Mouse (Mus musculus) left cerebral cortex, postnatal 4 days (tissue): Measurements from ENCODE around the gene Zbtb33. TPM values are rescaled to one million over a fixed set of nuclear protein-coding genes. Genes with fewer than 3 reads are reported as not detected.
A peak's percentile ranks its signal among the peaks of the same experiment; 100 is the strongest.
"Not testable (repeated sequence)": the region's sequence is repeated elsewhere in the genome, so short reads cannot be mapped to it uniquely, and the experiment has no call there.

ENCODE experiments used
- DNase-seq: peaks from one replicate; pipeline ENCODE4 v3.0.0-alpha.2; 2022
- intact Hi-C: fragments of 180-260 bp; cut with DNase I; formaldehyde crosslinking; loops from one replicate; pipeline ENCODE4 v1.15.1; 2025
- total RNA-seq, 2 experiments: library from RNA; stranded (reverse); gene quantifications; 2 replicates each; pipeline ENCODE4 v1.2.3; 2021

Gene Zbtb33
- 10 to 100 TPM; 27.6 to 32.2 TPM for total RNA-seq

GRCm38 (mm10) chrX:38189552-38190457 lies at the start of gene Zbtb33:
Gene Zbtb33 (plus strand): TSS chrX:38189793.
- DNase-seq: peak; percentile 88
- intact Hi-C loops: no loop called here

GRCm38 (mm10) chrX:38159097-38159496 lies 30.5 kb upstream of the Zbtb33 start:
- no peak for DNase-seq
- intact Hi-C loops: no loop called here

- intact Hi-C loops: no loop called here
- no peak for DNase-seq
These were observed 24.3 kb upstream of the Zbtb33 start for GRCm38 (mm10) chrX:38165315-38165714.

- DNase-seq: no peak
- intact Hi-C loops: no loop called here
These were observed 23.5 kb upstream of the Zbtb33 start for GRCm38 (mm10) chrX:38166064-38166463.

GRCm38 (mm10) chrX:38166592-38166991 lies 23.0 kb upstream of the Zbtb33 start:
- intact Hi-C loops: no loop called here

GRCm38 (mm10) chrX:38179891-38180310 lies 9.7 kb upstream of the Zbtb33 start:
- peak; percentile 34 for DNase-seq
- intact Hi-C loops: not testable (repeated sequence)

More at GRCm38 (mm10) chrX:38166592-38166991, 23.0 kb upstream of the Zbtb33 start:
- no peak for DNase-seq

GRCm38 (mm10) chrX:38180656-38181607 lies 8.7 kb upstream of the Zbtb33 start:
- no peak for DNase-seq
- intact Hi-C loops: no loop called here

GRCm38 (mm10) chrX:38181608-38182258 lies 7.9 kb upstream of the Zbtb33 start:
- DNase-seq: peak; percentile 75
- intact Hi-C loops: no loop called here

- DNase-seq: no peak
- intact Hi-C loops: no loop called here
These were observed 4.1 kb upstream of the Zbtb33 start for GRCm38 (mm10) chrX:38185520-38185919.

- intact Hi-C loops: no loop called here
- DNase-seq: no peak
These were observed 818 bp downstream of the Zbtb33 start for GRCm38 (mm10) chrX:38190458-38190764.

GRCm38 (mm10) chrX:38201816-38202215 lies 12.2 kb downstream of the Zbtb33 start:
- intact Hi-C loops: loop anchor here (10.0 kb wide), 1 partner anchor 233 kb away; no protein-coding TSS in a partner anchor
- no peak for DNase-seq

- DNase-seq: no peak
- intact Hi-C loops: loop anchor here (10.0 kb wide), 1 partner anchor 227 kb away; no protein-coding TSS in a partner anchor
These were observed 17.8 kb downstream of the Zbtb33 start for GRCm38 (mm10) chrX:38207392-38207791.

- intact Hi-C loops: no loop called here
These were observed 27.5 kb downstream of the Zbtb33 start for GRCm38 (mm10) chrX:38216986-38217675.

GRCm38 (mm10) chrX:38217676-38217991 lies 28.0 kb downstream of the Zbtb33 start:
- no peak for DNase-seq
- intact Hi-C loops: no loop called here

More at GRCm38 (mm10) chrX:38216986-38217675, 27.5 kb downstream of the Zbtb33 start:
- DNase-seq: no peak

- intact Hi-C loops: no loop called here
- DNase-seq: no peak
These were observed 33.2 kb downstream of the Zbtb33 start for GRCm38 (mm10) chrX:38222757-38223156.

GRCm38 (mm10) chrX:38229888-38230287 lies 40.3 kb downstream of the Zbtb33 start:
- intact Hi-C loops: no loop called here
- DNase-seq: no peak

GRCm38 (mm10) chrX:38237731-38238130 lies 48.1 kb downstream of the Zbtb33 start:
- DNase-seq: peak; percentile 34
- intact Hi-C loops: no loop called here
